In genomic region chr7:112663314-112663966, GRCm38 (mm10) we compare ENCODE assay signal across 7 mouse cellular contexts. TPM values are rescaled to one million over a fixed set of nuclear protein-coding genes. Genes with fewer than 3 reads are reported as not detected.
A peak's percentile ranks its signal among the peaks of the same experiment; 100 is the strongest.
DNase-seq lines count a peak whose midpoint lies in the region; ATAC-seq and TF ChIP-seq lines count a peak whose summit lies in the region.

No protein-coding gene starts in this region.

- TF ChIP-seq CTCF in Patski (IDR thresholded peaks at IDR 0.05): no peak
- no peak for TF ChIP-seq CTCF in lung, embryonic 14.5 days (IDR thresholded peaks at IDR 0.05; ENCODE audit: low read depth)

- ATAC-seq in Patski: peak; percentile 74
- ATAC-seq in heart, embryonic 13.5 days (ENCODE audit: extremely low read depth, insufficient number of reproducible peaks, low FRiP score, low TSS enrichment): no peak; the same call in 1 of the 2 replicates
- peak; percentile 90 for ATAC-seq in lung, embryonic 14.5 days (ENCODE audit: insufficient read depth)

- H3K9me3 ChIP-seq in heart, embryonic 13.5 days: no peaks in the 10 kb centered on the region
- H3K9me3 ChIP-seq in lung, embryonic 14.5 days (ENCODE audit: low read depth, low read length): no peaks in the 10 kb centered on the region

- H3K4me2 ChIP-seq in heart, embryonic 13.5 days: peak overlapping the region; percentile 60
- H3K4me2 ChIP-seq in lung, embryonic 14.5 days: peak overlapping the region; percentile 51

- 12% methylated on average over 6 of the region's 6 CpGs for WGBS in heart, embryonic 13.5 days
- WGBS in lung, embryonic 14.5 days: 8% methylated on average over 6 of the region's 6 CpGs

- H3K36me3 ChIP-seq in heart, embryonic 13.5 days: peaks cover 3% of the 10 kb centered on the region; the same call in 1 of the 2 replicates
- no peaks in the 10 kb centered on the region for H3K36me3 ChIP-seq in lung, embryonic 14.5 days (ENCODE audit: insufficient read depth)

- H3K9ac ChIP-seq in heart, embryonic 13.5 days: peak overlapping the region; percentile 73
- 0 out of 2 replicates have a peak overlapping the region, but pooled peaks have one; percentile 7 for H3K9ac ChIP-seq in lung, embryonic 14.5 days

- H3K4me3 ChIP-seq in heart, embryonic 13.5 days: peak overlapping the region; percentile 34
- peak overlapping the region; percentile 10; the same call in 1 of the 2 replicates for H3K4me3 ChIP-seq in lung, embryonic 14.5 days (ENCODE audit: low read depth, low read length)

- H3K4me1 ChIP-seq in heart, embryonic 13.5 days: peaks cover 64% of the 10 kb centered on the region
- peaks cover 32% of the 10 kb centered on the region for H3K4me1 ChIP-seq in lung, embryonic 14.5 days (ENCODE audit: insufficient read depth)

- DNase-seq in Patski (ENCODE audit: low read depth, low spot score): peak; percentile 82
- DNase-seq in embryo, embryonic 11 days: peak; percentile 77
- DNase-seq in kidney, postnatal 36 days: peak; percentile 43 to 46
- DNase-seq in lung, embryonic 14.5 days: peak; percentile 91
- peak; percentile 22 for DNase-seq in right cerebral cortex, postnatal 14 days
- no peak for DNase-seq in cerebellum, postnatal 10 days

- in situ Hi-C loops in Patski (cut with MboI; ENCODE audit: low pct_unique_long_range_greater_than_20kb): no loop called here

- CTCF ChIA-PET in Patski (lab: Charles Lee): interaction anchor here (1.4 to 2.7 kb wide), 3 partner anchors 8 to 193 kb away, joined by 3 to 9 read pairs (median 3); no protein-coding TSS in a partner anchor

- H3K27me3 ChIP-seq in Patski: no peaks in the 10 kb centered on the region
- H3K27me3 ChIP-seq in heart, embryonic 13.5 days (replicated peaks): no peaks in the 10 kb centered on the region
- H3K27me3 ChIP-seq in lung, embryonic 14.5 days (ENCODE audit: insufficient read depth, low read length): no peaks in the 10 kb centered on the region

- peak overlapping the region; percentile 95 for H3K27ac ChIP-seq in heart, embryonic 13.5 days (replicated peaks)
- peak overlapping the region; percentile 95 for H3K27ac ChIP-seq in lung, embryonic 14.5 days (ENCODE audit: low read depth)

- POLR2A ChIA-PET in Patski (lab: Charles Lee): interaction anchor here (0.8 to 1.3 kb wide), 3 partner anchors 15 to 90 kb away, joined by 3 to 5 read pairs (median 5); partner anchors contain the start of gene Tead1

RNA-seq across cellular contexts. Expression of gene Tead1, which starts 15.7 kb away (rescaled TPM):
- polyA plus RNA-seq in Patski (2021): 56.4 TPM
- polyA plus RNA-seq in heart, embryonic 13.5 days (2015; fragmentation: Nextera tagmentation; extraction: Ambion mirVana): 25.2 and 29.3 TPM in 2 replicates
- 26.5 and 27.6 TPM in 2 replicates for polyA plus RNA-seq in lung, embryonic 14.5 days (2014; fragmentation: Nextera tagmentation; extraction: Ambion mirVana)

Comparison
In these comparisons a context has a peak if more than half of its experiments do, and no peak if none do; other contexts are left out.
1. DNase-seq: peak in Patski (single experiment), embryo, embryonic 11 days (single experiment), kidney, postnatal 36 days (2 of 2), lung, embryonic 14.5 days (single experiment) and right cerebral cortex, postnatal 14 days (single experiment); none in cerebellum, postnatal 10 days (0 of 2).